Mouse (Mus musculus) heart, adult 2 months (tissue): ENCODE data around the gene Prom2.

ENCODE experiments used
- CTCF ChIP-seq: fragments of 200-600 bp; IDR thresholded peaks from 2 replicates; pipeline ENCODE4 v1.8.1; 2022; ENCODE audit warnings: antibody characterized with exemption, mild to moderate bottlenecking, moderate library complexity
- EP300 ChIP-seq: fragments of 200-500 bp; IDR thresholded peaks from 2 replicates; pipeline ENCODE4 v1.6.1; 2011; ENCODE audit warnings: low read depth, low read length, control low read depth; ENCODE audit not compliant: insufficient read depth
- POLR2A ChIP-seq: fragments of 200-500 bp; IDR thresholded peaks from 2 replicates; pipeline ENCODE4 v1.6.1; 2011; ENCODE audit warnings: mild to moderate bottlenecking, low read depth, low read length, control low read depth; ENCODE audit not compliant: insufficient read depth

GRCm38 (mm10) chr2:127522006-127522441, 19.2 kb downstream of the Prom2 start, which contains the start of gene Kcnip3:
- TF ChIP-seq EP300 (no peak), CTCF (no peak), POLR2A (no peak)
